Mouse (Mus musculus) olfactory bulb, adult 2 months (tissue): ENCODE measurements around the gene Tspan3. TPM values are rescaled to one million over a fixed set of nuclear protein-coding genes. Genes with fewer than 3 reads are reported as not detected.
A peak's percentile ranks its signal among the peaks of the same experiment; 100 is the strongest.

Experiments used
- H3K27ac ChIP-seq: fragments of 200-500 bp; 2 replicates; pipeline ENCODE4 v1.5.1; 2012; ENCODE audit warnings: low read depth, low read length; ENCODE audit not compliant: insufficient read depth
- H3K4me1 ChIP-seq: fragments of 200-500 bp; 2 replicates; pipeline ENCODE4 v1.6.1; 2012; ENCODE audit warnings: low read length; ENCODE audit not compliant: control insufficient read depth, insufficient read depth
- H3K4me3 ChIP-seq: fragments of 200-500 bp; 2 replicates; pipeline ENCODE4 v1.5.1; 2012; ENCODE audit warnings: mild to moderate bottlenecking, low read depth, low read length, moderate library complexity; ENCODE audit not compliant: insufficient read depth
- CTCF ChIP-seq: fragments of 200-500 bp; IDR thresholded peaks from 2 replicates; pipeline ENCODE4 v1.5.1; 2012; ENCODE audit warnings: low read depth, mild to moderate bottlenecking, low read length, moderate library complexity; ENCODE audit not compliant: insufficient read depth
- POLR2A ChIP-seq: fragments of 200-500 bp; IDR thresholded peaks from 2 replicates; pipeline ENCODE4 v1.6.1; 2012; ENCODE audit warnings: mild to moderate bottlenecking, low read depth, low read length, moderate library complexity; ENCODE audit not compliant: insufficient read depth
- WGBS: fragments of 180-500 bp; shearing (Covaris S2); methylation state at CpG from one replicate; pipeline ENCODE4 v1.1.7; 2018; 5-methylcytosine and 5-hydroxymethylcytosine counted together
- polyA plus RNA-seq: library from polyadenylated mRNA; stranded (reverse); fragments of >200 nt; gene quantifications from 2 replicates; pipeline ENCODE4 v1.2.4, GENCODE M21; 2012; ENCODE audit warnings: low replicate concordance; ENCODE audit not compliant: missing spikeins, insufficient read depth, insufficient read length

The Tspan3 gene
- polyA plus RNA-seq, 1 experiment, result not detected

GRCm38 (mm10) chr9:56166161-56166560 is 884 bp upstream of the Tspan3 start:
- no peaks in the 10 kb centered on the region for H3K4me1 ChIP-seq
- H3K27ac ChIP-seq, result no peak overlapping the region
- H3K4me3 ChIP-seq, result no peak overlapping the region
- 65% methylated on average over 5 of the region's 5 CpGs for WGBS
- TF ChIP-seq POLR2A (no peak), CTCF (no peak)

- Histone ChIP-seq H3K4me3 (peak overlapping the region; percentile 99), H3K4me1 (no peaks in the 10 kb centered on the region), H3K27ac (peak overlapping the region; percentile 95)
- under 1% methylated on average over 82 of the region's 82 CpGs for WGBS
- TF ChIP-seq POLR2A (peak; percentile 81), CTCF (no peak)
Measured at GRCm38 (mm10) chr9:56160341-56161141, 4.7 kb downstream of the Tspan3 start.

- H3K27ac ChIP-seq, result no peak overlapping the region
- WGBS, result 2% methylated on average over 2 of the region's 2 CpGs
- no peak for TF ChIP-seq POLR2A
- TF ChIP-seq CTCF, result no peak
- no peaks in the 10 kb centered on the region for H3K4me1 ChIP-seq
- H3K4me3 ChIP-seq, result no peak overlapping the region
Measured at GRCm38 (mm10) chr9:56159456-56159855, 5.8 kb downstream of the Tspan3 start.

- H3K4me3 ChIP-seq, result no peak overlapping the region
- H3K4me1 ChIP-seq, result no peaks in the 10 kb centered on the region
- H3K27ac ChIP-seq, result no peak overlapping the region
- 47% methylated on average over 2 of the region's 2 CpGs for WGBS
- no peak for TF ChIP-seq CTCF
- no peak for TF ChIP-seq POLR2A
Measured at GRCm38 (mm10) chr9:56158077-56158476, 7.2 kb downstream of the Tspan3 start.

- Histone ChIP-seq H3K4me1 (0 out of 2 replicates have a peak, but pooled peaks cover 2% of the 10 kb centered on the region), H3K27ac (no peak overlapping the region), H3K4me3 (no peak overlapping the region)
- WGBS, result 82% methylated on average over 5 of the region's 5 CpGs
- TF ChIP-seq CTCF (no peak), POLR2A (no peak)
Measured at GRCm38 (mm10) chr9:56154572-56154971, 10.7 kb downstream of the Tspan3 start.

- Histone ChIP-seq H3K4me3 (no peak overlapping the region), H3K4me1 (peaks cover 6% of the 10 kb centered on the region; the same call in 1 of the 2 replicates), H3K27ac (peak overlapping the region; percentile 41; the same call in 1 of the 2 replicates)
- TF ChIP-seq CTCF (no peak), POLR2A (no peak)
- WGBS, result 30% methylated on average over 4 of the region's 4 CpGs
Measured at GRCm38 (mm10) chr9:56152482-56153007, 12.7 kb downstream of the Tspan3 start.

GRCm38 (mm10) chr9:56151745-56152481 is 13.4 kb downstream of the Tspan3 start:
- Histone ChIP-seq H3K4me1 (peaks cover 6% of the 10 kb centered on the region; the same call in 1 of the 2 replicates), H3K27ac (peak overlapping the region; percentile 64), H3K4me3 (no peak overlapping the region)
- no peak for TF ChIP-seq POLR2A
- TF ChIP-seq CTCF, result no peak
- 6% methylated on average over 7 of the region's 7 CpGs for WGBS

- WGBS, result 93% methylated on average over 16 of the region's 16 CpGs
- TF ChIP-seq POLR2A, result no peak
Measured at GRCm38 (mm10) chr9:56146326-56146923, 18.9 kb downstream of the Tspan3 start.

GRCm38 (mm10) chr9:56144366-56145003 is 20.8 kb downstream of the Tspan3 start:
- peaks cover 6% of the 10 kb centered on the region; the same call in 1 of the 2 replicates for H3K4me1 ChIP-seq
- no peak overlapping the region for H3K27ac ChIP-seq
- no peak overlapping the region for H3K4me3 ChIP-seq
- WGBS, result 97% methylated on average over 7 of the region's 7 CpGs
- TF ChIP-seq POLR2A (no peak), CTCF (no peak)

More at GRCm38 (mm10) chr9:56146326-56146923, 18.9 kb downstream of the Tspan3 start:
- Histone ChIP-seq H3K4me1 (peaks cover 6% of the 10 kb centered on the region; the same call in 1 of the 2 replicates), H3K4me3 (no peak overlapping the region), H3K27ac (no peak overlapping the region)
